Mouse (Mus musculus): ENCODE data around the gene Trmt2a. TPM values are rescaled to one million over a fixed set of nuclear protein-coding genes. Genes with fewer than 3 reads are reported as not detected.

Gene Trmt2a
- total RNA-seq, 2 experiments from 2014 or later: 42.1 to 50.2 TPM

DNA sequence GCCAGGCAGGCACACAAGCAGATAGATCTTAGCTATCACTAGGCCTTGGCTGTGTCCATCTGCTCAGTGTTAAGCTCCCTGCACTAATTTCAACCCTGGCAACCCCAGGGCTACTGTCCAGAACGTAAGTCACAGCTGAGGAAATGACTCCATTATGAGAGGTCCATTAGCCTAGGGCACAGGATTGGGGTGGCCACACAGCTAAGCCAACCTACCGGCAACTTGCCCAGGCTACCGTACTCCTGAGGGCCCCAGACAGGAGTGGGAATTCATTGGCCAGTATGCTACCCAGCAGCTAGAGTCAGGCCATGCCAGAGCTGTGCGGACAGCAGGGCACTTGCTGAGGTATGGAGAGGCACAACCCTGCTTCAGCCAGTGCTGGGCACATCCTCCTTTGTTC lies 19.6 kb upstream of the Trmt2a start:
- intact Hi-C loops (cut with DNase I): no loop called here
- DNase-seq (ENCODE audit: low spot score in 2 of 2): no peak

GRCm38 (mm10) chr16:18229622-18230021 lies 18.9 kb upstream of the Trmt2a start:
- peak; percentile 89 to 95 for DNase-seq (ENCODE audit: low spot score in 2 of 2)
- intact Hi-C loops (cut with DNase I): no loop called here

DNA sequence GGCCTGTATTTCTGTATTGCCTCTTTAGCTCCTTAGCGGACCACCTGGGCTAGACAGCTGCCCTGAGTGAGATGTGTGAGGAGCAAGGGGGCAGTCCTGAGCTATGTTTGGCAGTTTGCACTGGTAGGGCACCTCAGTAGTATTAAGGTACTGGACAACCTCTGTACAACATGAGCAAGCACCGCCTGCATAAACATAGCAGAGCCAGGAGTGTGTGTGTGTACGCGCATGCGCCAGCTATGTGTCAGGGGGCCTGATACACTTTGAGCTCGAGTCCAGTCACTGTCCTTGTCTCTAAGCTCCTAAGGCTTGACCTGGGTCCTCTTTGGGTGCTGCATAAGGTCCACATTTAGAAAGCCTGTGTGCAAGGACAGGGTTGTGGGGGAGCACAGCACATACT lies 17.9 kb upstream of the Trmt2a start:
- intact Hi-C loops (cut with DNase I): no loop called here

DNA sequence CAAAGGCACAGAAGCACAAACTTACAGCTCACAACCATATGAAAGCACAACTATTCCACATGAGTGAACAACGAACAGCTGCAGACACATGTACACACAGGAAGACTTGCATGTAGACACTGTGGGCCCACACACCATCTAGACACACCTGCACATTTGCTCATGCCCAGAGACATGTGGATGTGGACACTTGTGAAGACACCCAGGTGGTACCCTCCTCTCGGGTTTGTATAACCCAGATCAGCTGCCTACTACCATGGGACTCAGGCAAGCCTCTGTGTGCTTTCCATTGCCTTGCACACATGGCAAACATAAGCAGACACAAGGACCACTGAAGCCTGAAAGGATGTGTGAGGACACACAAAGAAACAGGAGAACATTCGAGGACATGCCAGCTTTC lies 17.4 kb upstream of the Trmt2a start:
- no peak for DNase-seq (ENCODE audit: low spot score in 2 of 2)
- intact Hi-C loops (cut with DNase I): no loop called here

More for the DNA sequence above, 17.9 kb upstream of the Trmt2a start:
- no peak for DNase-seq (ENCODE audit: low spot score in 2 of 2)

DNA sequence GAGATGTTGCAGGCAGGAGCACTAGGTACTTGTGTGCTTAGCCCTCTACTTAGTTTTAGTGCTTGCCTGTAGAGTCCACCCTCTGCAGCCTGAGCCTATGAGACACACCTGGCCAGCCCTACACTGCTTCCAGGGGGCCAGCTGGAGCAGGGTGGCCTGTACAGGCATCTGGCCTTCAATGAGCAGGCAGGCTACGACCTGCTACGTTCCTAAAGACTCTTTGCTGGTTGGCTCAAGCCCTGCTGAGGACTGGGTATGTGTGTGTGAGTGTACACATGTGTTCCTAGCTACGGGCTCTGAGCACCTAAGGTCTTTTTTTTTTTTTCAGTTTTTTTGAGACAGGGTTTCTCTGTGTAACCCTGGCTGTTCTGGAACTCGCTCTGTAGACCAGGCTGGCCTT lies 17.0 kb upstream of the Trmt2a start:
- DNase-seq (ENCODE audit: low spot score in 2 of 2): no peak
- intact Hi-C loops (cut with DNase I): no loop called here

- DNase-seq (ENCODE audit: low spot score in 2 of 2): no peak
- intact Hi-C loops (cut with DNase I): no loop called here
Measured at GRCm38 (mm10) chr16:18233451-18233850, 15.0 kb upstream of the Trmt2a start.

- peak in 1 of 2 experiments; percentile 53 for DNase-seq (ENCODE audit: low spot score in 2 of 2)
- intact Hi-C loops (cut with DNase I): no loop called here
Measured at GRCm38 (mm10) chr16:18233919-18234670, 14.4 kb upstream of the Trmt2a start.

GRCm38 (mm10) chr16:18234671-18235388 lies 13.6 kb upstream of the Trmt2a start, which contains the start of gene Zdhhc8:
Gene Zdhhc8 (minus strand): TSS chr16:18235136.
- intact Hi-C loops (cut with DNase I): no loop called here
- DNase-seq (ENCODE audit: low spot score in 2 of 2): peak; percentile 56 to 82

GRCm38 (mm10) chr16:18235389-18236065 lies 13.0 kb upstream of the Trmt2a start:
- intact Hi-C loops (cut with DNase I): no loop called here
- DNase-seq (ENCODE audit: low spot score in 2 of 2): peak; percentile 59 to 70

GRCm38 (mm10) chr16:18236676-18237501 lies 11.6 kb upstream of the Trmt2a start:
- intact Hi-C loops (cut with DNase I): no loop called here

DNA sequence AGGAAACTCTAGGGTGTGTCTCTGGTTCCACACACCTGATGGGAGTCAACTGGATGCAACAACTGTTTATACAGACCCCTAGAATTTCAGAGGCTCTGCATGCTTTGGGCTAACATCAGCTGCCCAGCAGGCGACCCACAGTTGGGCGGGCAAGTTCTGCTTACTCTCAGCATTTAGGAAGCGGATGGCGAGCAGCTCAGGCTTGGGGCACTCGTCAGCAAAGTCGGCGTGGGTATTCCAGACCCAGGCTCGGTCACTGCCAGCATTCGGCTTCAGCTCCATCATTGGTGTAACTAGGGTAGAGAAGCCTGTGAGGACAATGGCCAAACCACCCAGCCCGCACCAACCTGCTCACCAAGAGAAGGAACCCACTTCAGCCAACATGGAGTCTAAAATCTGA lies 6.9 kb upstream of the Trmt2a start:
- intact Hi-C loops (cut with DNase I): no loop called here
- DNase-seq (ENCODE audit: low spot score in 2 of 2): no peak

More at GRCm38 (mm10) chr16:18236676-18237501, 11.6 kb upstream of the Trmt2a start:
- DNase-seq (ENCODE audit: low spot score in 2 of 2): no peak

DNA sequence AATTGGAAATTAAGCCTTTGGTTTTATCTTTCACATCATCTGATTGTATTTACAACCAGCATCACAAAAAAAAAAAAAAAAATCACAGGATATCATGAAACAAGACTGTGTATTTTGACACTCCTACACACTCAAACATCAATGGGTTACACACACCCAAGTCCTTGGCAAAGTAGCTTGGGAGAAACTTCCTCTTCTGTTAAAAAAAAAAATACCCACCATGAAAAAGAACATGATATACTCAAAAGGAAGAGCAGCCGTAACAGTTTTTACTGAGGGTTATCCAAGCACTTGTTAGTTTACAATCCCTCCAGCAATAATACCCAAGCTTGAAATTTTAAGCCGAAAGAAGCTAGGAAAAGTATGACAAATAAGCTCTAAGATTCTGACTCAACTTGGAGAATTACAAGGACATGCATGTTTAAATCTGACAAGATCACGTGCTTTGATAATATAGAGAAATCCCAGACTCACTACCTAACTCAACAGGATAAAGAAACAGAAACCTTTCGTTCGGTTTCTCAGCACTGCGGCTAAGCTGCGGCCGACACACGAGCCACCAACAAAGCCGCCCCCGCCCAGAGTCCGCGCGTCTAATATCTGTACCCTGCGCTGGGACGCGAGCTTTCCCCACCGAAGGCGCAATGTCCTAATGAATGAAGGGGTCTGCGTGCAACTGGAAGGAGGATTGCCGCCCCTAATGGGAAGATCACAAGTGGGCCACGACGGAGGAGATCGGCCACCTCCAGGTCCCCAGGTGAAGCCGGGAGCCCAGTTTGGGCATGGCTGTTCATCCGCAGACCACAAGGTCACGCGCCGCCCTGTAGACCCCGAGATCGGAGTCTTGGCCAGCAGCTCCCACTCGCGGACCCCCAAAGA lies 719 bp upstream of the Trmt2a start:
- no peak for DNase-seq (ENCODE audit: low spot score in 2 of 2)

DNA sequence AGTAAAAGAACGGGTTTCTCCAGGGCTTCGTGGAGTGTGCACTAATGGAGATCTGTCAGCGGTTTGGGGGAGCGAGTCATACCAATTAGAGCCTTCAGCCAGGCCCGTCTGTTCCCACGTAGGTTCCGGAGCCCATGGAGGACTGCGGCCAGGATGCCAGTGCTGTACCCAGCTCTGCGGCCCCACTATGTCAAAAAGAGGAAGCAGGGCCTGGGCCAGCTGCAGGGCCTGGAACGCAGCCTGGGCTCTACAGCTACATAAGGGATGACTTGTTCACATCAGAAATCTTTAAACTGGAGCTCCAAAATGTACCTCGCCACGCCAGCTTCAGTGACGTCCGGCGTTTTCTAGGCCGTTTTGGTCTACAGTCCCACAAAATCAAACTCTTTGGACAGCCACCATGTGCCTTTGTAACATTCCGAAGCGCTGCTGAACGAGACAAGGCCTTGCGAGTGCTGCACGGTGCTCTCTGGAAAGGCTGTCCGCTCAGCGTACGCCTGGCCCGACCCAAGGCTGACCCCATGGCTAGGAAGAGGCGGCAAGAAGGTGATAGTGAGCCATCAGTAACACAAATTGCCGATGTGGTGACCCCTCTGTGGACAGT lies 987 bp downstream of the Trmt2a start:
- intact Hi-C loops (cut with DNase I): no loop called here
- peak; percentile 58 to 62 for DNase-seq (ENCODE audit: low spot score in 2 of 2)

More for the DNA sequence above, 719 bp upstream of the Trmt2a start:
- intact Hi-C loops (cut with DNase I): no loop called here

DNA sequence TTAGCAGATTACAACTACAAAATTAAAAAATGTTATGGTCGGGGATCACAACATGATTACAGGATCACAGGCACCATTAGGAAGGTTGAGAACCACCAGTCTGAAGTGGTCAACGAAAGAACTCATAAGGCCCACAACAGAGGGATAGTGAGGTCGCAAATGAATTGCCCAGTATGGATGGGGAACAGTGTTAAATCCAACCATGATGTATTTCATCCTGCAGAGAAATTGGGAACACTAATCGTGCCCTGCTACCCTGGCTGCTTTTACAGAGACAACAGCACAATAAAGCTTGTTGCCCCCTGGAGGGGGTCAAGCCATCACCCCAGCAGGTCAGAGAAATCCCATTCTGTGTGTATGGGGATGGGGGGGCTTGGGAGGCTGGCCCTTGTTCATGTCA lies 1.8 kb downstream of the Trmt2a start:
- DNase-seq (ENCODE audit: low spot score in 2 of 2): no peak
- intact Hi-C loops (cut with DNase I): loop anchor here (5.0 kb wide), 1 partner anchor 37 kb away; the partner anchor contains the start of gene Dgcr8

GRCm38 (mm10) chr16:18250828-18251790 lies 2.6 kb downstream of the Trmt2a start:
- no peak for DNase-seq (ENCODE audit: low spot score in 2 of 2)
- intact Hi-C loops (cut with DNase I): loop anchor here (5.0 kb wide), 1 partner anchor 36 kb away; the partner anchor contains the start of gene Dgcr8

- intact Hi-C loops (cut with DNase I): loop anchor here (5.0 kb wide), 1 partner anchor 35 kb away; the partner anchor contains the start of gene Dgcr8
- DNase-seq (ENCODE audit: low spot score in 2 of 2): no peak
Measured at GRCm38 (mm10) chr16:18252736-18253135, 4.3 kb downstream of the Trmt2a start.

GRCm38 (mm10) chr16:18253866-18254265 lies 5.4 kb downstream of the Trmt2a start:
- no peak for DNase-seq (ENCODE audit: low spot score in 2 of 2)
- intact Hi-C loops (cut with DNase I): loop anchor here (5.0 kb wide), 1 partner anchor 33 kb away; the partner anchor contains the start of gene Dgcr8
